Mouse (Mus musculus): ENCODE results near the gene Gm11733.
"Not testable (repeated sequence)": the region's sequence is repeated elsewhere in the genome, so short reads cannot be mapped to it uniquely, and the experiment has no call there.

Gene Gm11733

GRCm38 (mm10) chr11:117484198-117484597 is at the start of gene Gm11733:
Gm11733 (plus strand) TSS chr11:117484368.
- peak in 1 of 2 experiments; percentile 71 for DNase-seq (ENCODE audit: low spot score in 2 of 2)

GRCm38 (mm10) chr11:117436401-117437109 is 47.6 kb upstream of the Gm11733 start:
- DNase-seq (ENCODE audit: low spot score in 2 of 2), result peak; percentile 54 to 84

- no peak for DNase-seq (ENCODE audit: low spot score in 2 of 2)
Observed at GRCm38 (mm10) chr11:117437110-117437490, 47.1 kb upstream of the Gm11733 start.

GRCm38 (mm10) chr11:117438363-117438762 is 45.8 kb upstream of the Gm11733 start:
- DNase-seq (ENCODE audit: low spot score in 2 of 2), result no peak

GRCm38 (mm10) chr11:117440865-117441425 is 43.2 kb upstream of the Gm11733 start:
- DNase-seq (ENCODE audit: low spot score in 2 of 2), result no peak

- DNase-seq (ENCODE audit: low spot score in 2 of 2), result no peak
Observed at GRCm38 (mm10) chr11:117444090-117444489, 40.1 kb upstream of the Gm11733 start.

GRCm38 (mm10) chr11:117445707-117446106 is 38.5 kb upstream of the Gm11733 start:
- no peak for DNase-seq (ENCODE audit: low spot score in 2 of 2)

- DNase-seq (ENCODE audit: low spot score in 2 of 2), result no peak
Observed at GRCm38 (mm10) chr11:117454086-117454485, 30.1 kb upstream of the Gm11733 start.

GRCm38 (mm10) chr11:117459148-117459547 is 25.0 kb upstream of the Gm11733 start:
- DNase-seq (ENCODE audit: low spot score in 2 of 2), result no peak

- no peak for DNase-seq (ENCODE audit: low spot score in 2 of 2)
Observed at GRCm38 (mm10) chr11:117462202-117462864, 21.8 kb upstream of the Gm11733 start.

GRCm38 (mm10) chr11:117463416-117463815 is 20.8 kb upstream of the Gm11733 start:
- not testable (repeated sequence) for DNase-seq (ENCODE audit: low spot score in 2 of 2)

- DNase-seq (ENCODE audit: low spot score in 2 of 2), result no peak
Observed at GRCm38 (mm10) chr11:117466292-117466691, 17.9 kb upstream of the Gm11733 start.

- no peak for DNase-seq (ENCODE audit: low spot score in 2 of 2)
Observed at GRCm38 (mm10) chr11:117466911-117467310, 17.3 kb upstream of the Gm11733 start.

- DNase-seq (ENCODE audit: low spot score in 2 of 2), result no peak
Observed at GRCm38 (mm10) chr11:117468585-117469363, 15.4 kb upstream of the Gm11733 start.

- no peak for DNase-seq (ENCODE audit: low spot score in 2 of 2)
Observed at GRCm38 (mm10) chr11:117469724-117470123, 14.4 kb upstream of the Gm11733 start.

- no peak for DNase-seq (ENCODE audit: low spot score in 2 of 2)
Observed at GRCm38 (mm10) chr11:117470586-117471195, 13.5 kb upstream of the Gm11733 start.

GRCm38 (mm10) chr11:117471625-117472283 is 12.4 kb upstream of the Gm11733 start:
- peak in 1 of 2 experiments; percentile 16 for DNase-seq (ENCODE audit: low spot score in 2 of 2)

- no peak for DNase-seq (ENCODE audit: low spot score in 2 of 2)
Observed at GRCm38 (mm10) chr11:117472885-117473284, 11.3 kb upstream of the Gm11733 start.

- DNase-seq (ENCODE audit: low spot score in 2 of 2), result no peak
Observed at GRCm38 (mm10) chr11:117475204-117475603, 9.0 kb upstream of the Gm11733 start.

- no peak for DNase-seq (ENCODE audit: low spot score in 2 of 2)
Observed at GRCm38 (mm10) chr11:117475669-117476068, 8.5 kb upstream of the Gm11733 start.

GRCm38 (mm10) chr11:117476554-117477107 is 7.5 kb upstream of the Gm11733 start:
- DNase-seq (ENCODE audit: low spot score in 2 of 2), result no peak

All from cerebellum, postnatal 4 days (tissue).